Mouse (Mus musculus) thymus, adult 2 months (tissue): ENCODE results near the gene Med24. TPM values are rescaled to one million over a fixed set of nuclear protein-coding genes. Genes with fewer than 3 reads are reported as not detected.
A peak's percentile ranks its signal among the peaks of the same experiment; 100 is the strongest.
"Not testable (repeated sequence)": the region's sequence is repeated elsewhere in the genome, so short reads cannot be mapped to it uniquely, and the experiment has no call there.

Source experiments
- DNase-seq: peaks from one replicate; pipeline ENCODE4 v3.0.0; 2021
- H3K27ac ChIP-seq: fragments of 200-500 bp; 2 replicates; pipeline ENCODE4 v1.5.1; 2012; ENCODE audit warnings: low read length, control low read depth; ENCODE audit not compliant: control insufficient read depth, insufficient read depth
- H3K27me3 ChIP-seq: fragments of 200-500 bp; 2 replicates; pipeline ENCODE4 v1.6.1; 2012; ENCODE audit warnings: mild to moderate bottlenecking, low read length, moderate library complexity, mixed read lengths; ENCODE audit not compliant: control insufficient read depth, insufficient read depth
- H3K36me3 ChIP-seq: fragments of 200-500 bp; 2 replicates; pipeline ENCODE4 v1.6.1; 2012; ENCODE audit warnings: mild to moderate bottlenecking, low read length, moderate library complexity; ENCODE audit not compliant: control insufficient read depth, insufficient read depth
- H3K4me1 ChIP-seq: fragments of 200-500 bp; replicated peaks from 2 replicates; pipeline ENCODE4 v1.6.1; 2012; ENCODE audit warnings: low read length; ENCODE audit not compliant: control insufficient read depth, insufficient read depth
- H3K4me3 ChIP-seq: fragments of 200-500 bp; 2 replicates; pipeline ENCODE4 v1.5.1; 2012; ENCODE audit warnings: mild to moderate bottlenecking, low read length, control low read depth, moderate library complexity; ENCODE audit not compliant: control insufficient read depth, insufficient read depth
- CTCF ChIP-seq: fragments of 200-500 bp; IDR thresholded peaks from 2 replicates; pipeline ENCODE4 v1.5.1; 2012; ENCODE audit warnings: mild to moderate bottlenecking, control low read depth, low read length, moderate library complexity, borderline replicate concordance; ENCODE audit not compliant: control insufficient read depth, poor library complexity, insufficient read depth; ENCODE audit errors: extremely low read depth
- POLR2A ChIP-seq: fragments of 200-500 bp; IDR thresholded peaks from 2 replicates; pipeline ENCODE4 v1.6.1; 2012; ENCODE audit warnings: mild to moderate bottlenecking, low read length, control low read depth, moderate library complexity; ENCODE audit not compliant: control insufficient read depth, poor library complexity, insufficient read depth; ENCODE audit errors: extremely low read depth
- WGBS: fragments of 180-500 bp; shearing (Covaris S2); methylation state at CpG from one replicate; pipeline ENCODE4 v1.1.7; 2018; 5-methylcytosine and 5-hydroxymethylcytosine counted together
- polyA plus RNA-seq: library from polyadenylated mRNA; depleted of rRNA; stranded (reverse); fragments of >200 nt; gene quantifications from 2 replicates; pipeline ENCODE4 v1.2.3, GENCODE M21; 2012; rRNA removed

Gene Med24
- polyA plus RNA-seq, 1 experiment, result 179 TPM

- TF ChIP-seq POLR2A (no peak), CTCF (no peak)
- Histone ChIP-seq H3K27ac (no peak overlapping the region), H3K27me3 (no peaks in the 10 kb centered on the region), H3K36me3 (no peaks in the 10 kb centered on the region), H3K4me1 (no peaks in the 10 kb centered on the region), H3K4me3 (no peak overlapping the region)
- WGBS, result 17% methylated on average over 2 of the region's 2 CpGs
- no peak for DNase-seq
Observed at GRCm38 (mm10) chr11:98668984-98669383, 60.3 kb downstream of the Med24 start.

GRCm38 (mm10) chr11:98664091-98664490 is 65.1 kb downstream of the Med24 start, which contains the start of gene Gsdma:
Gsdma (plus strand) TSS chr11:98664351.
- TF ChIP-seq POLR2A, result no peak
- no peak within 1 kb of the TSS for H3K4me3 ChIP-seq
- no peak within 1 kb of the TSS for H3K27ac ChIP-seq
- 78% methylated on average over 4 of the region's 4 CpGs for WGBS
- no peaks in the 10 kb centered on the region for H3K4me1 ChIP-seq
- no peak for DNase-seq
- no peaks in the 10 kb centered on the region for H3K36me3 ChIP-seq
- no peaks in the 10 kb centered on the region for H3K27me3 ChIP-seq

GRCm38 (mm10) chr11:98660517-98660916 is 68.7 kb downstream of the Med24 start:
- no peaks in the 10 kb centered on the region for H3K36me3 ChIP-seq
- H3K4me1 ChIP-seq, result no peaks in the 10 kb centered on the region
- H3K4me3 ChIP-seq, result no peak overlapping the region
- TF ChIP-seq CTCF (no peak), POLR2A (no peak)
- H3K27ac ChIP-seq, result no peak overlapping the region
- 4% methylated on average over 6 of the region's 6 CpGs for WGBS
- no peaks in the 10 kb centered on the region for H3K27me3 ChIP-seq
- DNase-seq, result peak; percentile 36

GRCm38 (mm10) chr11:98655076-98655475 is 74.2 kb downstream of the Med24 start:
- not testable (repeated sequence) for H3K4me1 ChIP-seq, H3K36me3 ChIP-seq, H3K27ac ChIP-seq, H3K27me3 ChIP-seq, H3K4me3 ChIP-seq
- peak; percentile 61; the same call in 1 of the 2 replicates for TF ChIP-seq CTCF
- 13% methylated on average over 7 of the region's 7 CpGs for WGBS
- DNase-seq, result peak; percentile 51

Other genes starting within 250 kb of the Med24 start
- gene Ikzf3, start 183.4 kb downstream of the Med24 start, polyA plus RNA-seq, result 143 and 183 TPM in 2 replicates
- 1.1 and 1.2 TPM in 2 replicates for gene Zpbp2, start 178.3 kb downstream of the Med24 start, polyA plus RNA-seq
- 66.8 and 74.6 TPM in 2 replicates for gene Ormdl3, start 142.1 kb downstream of the Med24 start, polyA plus RNA-seq
- not detected in 2 replicates for gene Lrrc3c, start 131.1 kb downstream of the Med24 start, polyA plus RNA-seq
- gene Gm12355, start 103.8 kb downstream of the Med24 start, polyA plus RNA-seq, result not detected in 2 replicates
- gene Gsdma3, start 103.1 kb downstream of the Med24 start, polyA plus RNA-seq, result 0.74 and 1.1 TPM in 2 replicates
- 0.17 and 0.81 TPM in 2 replicates for gene Gsdma2, start 82.7 kb downstream of the Med24 start, polyA plus RNA-seq
- 0.71 and 0.75 TPM in 2 replicates for gene Gsdma, start 65.1 kb downstream of the Med24 start, polyA plus RNA-seq
- 293 and 303 TPM in 2 replicates for gene Psmd3, start 46.9 kb downstream of the Med24 start, polyA plus RNA-seq
- gene Csf3, start 28.2 kb downstream of the Med24 start, polyA plus RNA-seq, result 0.14 and 0.22 TPM in 2 replicates
- gene Thra, start 11.2 kb upstream of the Med24 start, polyA plus RNA-seq, result 36.8 and 41.5 TPM in 2 replicates
- 34.4 and 37.7 TPM in 2 replicates for gene Nr1d1, start 45.9 kb upstream of the Med24 start, polyA plus RNA-seq
- gene Msl1, start 66.1 kb upstream of the Med24 start, polyA plus RNA-seq, result 50.3 and 66.0 TPM in 2 replicates
- 66.5 and 72.2 TPM in 2 replicates for gene Casc3, start 75.5 kb upstream of the Med24 start, polyA plus RNA-seq
- gene Rapgefl1, start 107.3 kb upstream of the Med24 start, polyA plus RNA-seq, result 8.5 and 11.6 TPM in 2 replicates
- gene Wipf2, start 134.2 kb upstream of the Med24 start, polyA plus RNA-seq, result 23.9 and 30.3 TPM in 2 replicates
- gene Cdc6, start 178.4 kb upstream of the Med24 start, polyA plus RNA-seq, result 8.4 and 12.2 TPM in 2 replicates
- 63.5 and 74.1 TPM in 2 replicates for gene Rara, start 198.4 kb upstream of the Med24 start, polyA plus RNA-seq